Mouse (Mus musculus): ENCODE data around the gene Ccm2l.

Gene Ccm2l

DNA sequence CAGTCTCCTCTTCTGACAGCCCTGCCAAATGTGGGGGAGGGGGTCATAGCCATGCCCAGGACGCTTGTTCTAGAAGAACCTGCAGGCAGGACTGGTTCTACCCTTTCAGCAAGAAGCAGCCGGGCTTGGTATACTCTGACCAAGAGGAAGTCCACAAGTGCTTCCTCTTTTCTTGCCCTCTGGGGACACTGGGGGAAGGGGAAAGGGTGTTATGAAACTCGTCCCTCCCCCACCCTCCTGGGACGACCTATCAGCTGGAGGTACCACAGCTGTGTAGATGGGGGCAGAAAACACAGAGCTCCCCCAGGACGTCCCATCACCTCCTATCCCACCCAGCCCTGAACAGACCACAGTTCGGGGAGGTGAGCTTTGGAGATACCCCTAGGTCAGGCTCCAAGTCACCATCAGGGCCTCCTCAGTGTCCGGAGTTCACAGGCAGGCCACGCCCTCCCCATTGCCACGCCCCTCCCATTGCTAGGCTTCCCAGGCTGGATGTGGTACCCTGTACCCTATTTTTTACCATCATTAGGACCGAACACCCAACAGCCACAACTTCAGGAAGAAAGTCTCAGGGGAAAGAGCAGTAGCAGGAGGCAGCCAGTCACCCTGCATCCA, 24.9 kb downstream of the Ccm2l start:
- DNase-seq (ENCODE audit: low spot score): no peak

DNA sequence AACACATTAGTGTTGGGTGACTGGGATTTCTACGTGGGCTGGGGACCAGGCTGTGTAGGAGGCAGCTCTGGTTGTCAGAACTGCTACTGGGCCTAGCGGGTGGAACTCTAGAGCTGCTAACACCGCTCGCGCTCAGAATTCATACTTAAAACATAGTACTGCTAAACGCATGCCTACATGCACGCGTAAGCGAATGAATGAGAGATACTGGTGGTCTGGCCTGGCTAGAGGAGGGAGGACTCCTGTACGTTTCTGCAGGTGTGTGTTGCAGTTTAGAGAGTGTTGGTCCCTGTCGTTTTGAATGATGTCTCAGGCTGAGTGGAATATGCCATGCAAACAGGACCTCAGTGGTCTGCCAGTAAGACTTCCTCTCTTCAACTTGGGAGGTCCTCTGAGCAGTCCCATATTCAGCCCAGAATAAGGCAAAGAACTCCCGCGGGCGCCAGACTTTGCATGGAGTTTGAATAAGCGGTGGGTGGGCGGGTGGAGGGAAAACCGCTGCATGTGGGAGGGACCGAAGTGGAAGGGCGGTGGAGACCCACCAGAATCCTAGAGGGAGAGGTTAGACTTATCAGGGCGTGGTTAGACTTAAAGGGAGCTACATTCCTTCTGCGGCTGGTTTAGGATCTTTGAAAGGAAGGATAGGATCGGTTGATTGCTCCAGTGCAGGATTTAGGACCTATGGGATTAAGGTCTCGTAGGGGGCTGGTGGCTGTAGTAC, 41.5 kb downstream of the Ccm2l start:
- no peak for DNase-seq (ENCODE audit: low spot score)

DNA sequence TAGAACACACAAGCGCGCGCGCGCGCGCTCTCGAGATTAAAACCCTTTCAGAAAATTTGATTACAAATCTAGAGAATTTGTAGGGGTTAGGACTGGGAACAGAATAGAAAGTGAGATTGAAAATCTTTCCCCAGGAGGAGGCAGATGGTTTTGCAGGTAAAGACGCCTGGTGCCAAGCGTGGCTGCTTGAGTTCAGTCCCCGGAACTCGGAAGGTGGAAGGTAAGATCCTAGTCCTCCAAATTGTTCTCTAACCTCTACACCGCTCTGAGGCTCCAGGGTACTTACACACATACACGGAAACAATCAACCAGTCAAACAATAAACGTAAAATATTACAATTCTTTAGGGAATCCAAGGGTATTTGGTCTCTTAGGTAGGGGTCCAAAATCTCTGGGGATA, 42.0 kb downstream of the Ccm2l start:
- DNase-seq (ENCODE audit: low spot score): no peak

GRCm38 (mm10) chr2:153108313-153109264, 42.8 kb downstream of the Ccm2l start, which contains the start of gene Hck:
Hck (plus strand) TSS chr2:153108468.
- DNase-seq (ENCODE audit: low spot score): no peak

DNA sequence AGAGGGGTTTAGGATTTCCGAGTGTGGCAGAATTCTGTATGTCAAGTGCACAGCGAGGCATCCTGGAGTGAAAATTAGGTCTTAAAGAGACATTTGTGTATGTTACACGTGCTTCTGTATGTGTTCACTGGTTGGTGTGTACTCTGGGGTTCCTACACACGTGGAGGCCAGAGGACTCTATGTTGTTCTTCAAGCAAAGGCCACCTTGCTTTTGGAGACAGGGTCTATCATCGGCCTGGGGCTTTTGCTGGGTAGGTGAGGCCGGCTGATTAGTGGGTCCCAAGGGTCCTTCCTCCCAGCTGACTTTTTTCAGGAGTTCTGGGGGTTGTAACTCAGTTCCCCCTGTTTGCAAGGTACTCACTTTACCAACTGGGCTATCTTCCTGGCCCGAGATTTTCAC, 43.8 kb downstream of the Ccm2l start:
- no peak for DNase-seq (ENCODE audit: low spot score)

DNA sequence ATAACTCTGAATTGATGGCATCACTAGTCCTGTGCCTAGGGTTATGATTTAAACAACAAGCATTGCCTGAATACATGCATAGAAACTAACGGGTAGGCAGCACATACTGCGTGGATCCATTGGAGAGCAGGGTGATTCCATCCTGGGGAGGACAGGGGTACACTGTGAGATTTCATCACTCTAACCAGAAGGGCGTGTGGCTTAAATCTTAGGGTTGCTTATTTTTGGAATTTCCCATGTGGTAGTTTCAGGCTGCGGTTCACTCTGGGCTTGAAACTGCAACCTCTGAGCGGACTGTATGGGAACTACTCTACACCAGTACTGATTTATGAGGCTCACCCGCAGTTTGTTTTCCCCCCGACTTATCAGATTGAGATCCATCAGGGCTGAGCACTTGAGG, 45.5 kb downstream of the Ccm2l start:
- DNase-seq (ENCODE audit: low spot score): no peak

DNA sequence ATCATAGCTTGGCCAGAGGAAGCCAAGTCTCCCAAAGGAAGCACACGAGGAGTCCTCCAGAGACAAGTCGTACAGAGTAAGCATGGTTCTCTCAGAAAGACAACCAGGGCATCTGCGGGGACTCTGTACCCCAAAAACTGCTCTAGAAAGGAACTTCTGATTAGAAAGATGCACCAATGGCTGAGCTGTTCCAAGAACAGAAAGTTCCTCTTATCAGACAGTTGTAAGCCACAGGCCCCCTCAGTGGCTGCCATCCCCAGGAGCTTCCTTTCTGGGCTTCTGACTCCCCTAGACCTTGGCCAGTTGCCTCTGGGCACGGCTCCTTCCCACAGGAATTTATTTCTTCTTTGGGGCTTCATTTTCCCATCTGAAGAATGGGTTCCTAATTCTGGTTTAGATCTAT, 49.9 kb downstream of the Ccm2l start:
- no peak for DNase-seq (ENCODE audit: low spot score)

DNA sequence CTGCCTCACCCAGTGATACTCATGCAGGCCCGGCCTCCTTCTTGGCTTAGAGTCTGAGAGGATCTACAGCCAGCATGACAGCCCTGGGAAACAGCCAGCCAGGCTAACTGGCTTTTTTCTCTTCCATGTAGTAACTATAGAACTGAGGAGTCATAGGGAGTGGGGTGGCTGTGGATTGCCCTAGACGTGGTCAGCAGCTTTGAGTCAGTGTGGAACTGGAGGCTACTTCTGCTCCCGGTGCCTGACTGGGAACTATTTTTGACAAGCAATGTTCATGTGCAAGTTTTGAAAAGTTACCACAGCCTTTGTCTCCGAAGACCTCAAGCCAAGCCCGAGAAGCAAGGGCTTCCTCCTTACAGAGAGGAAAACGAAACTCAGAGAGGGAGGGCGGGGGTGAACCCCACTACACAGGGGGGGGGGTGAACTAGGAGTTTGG, 51.3 kb downstream of the Ccm2l start:
- peak; percentile 78 for DNase-seq (ENCODE audit: low spot score)

DNA sequence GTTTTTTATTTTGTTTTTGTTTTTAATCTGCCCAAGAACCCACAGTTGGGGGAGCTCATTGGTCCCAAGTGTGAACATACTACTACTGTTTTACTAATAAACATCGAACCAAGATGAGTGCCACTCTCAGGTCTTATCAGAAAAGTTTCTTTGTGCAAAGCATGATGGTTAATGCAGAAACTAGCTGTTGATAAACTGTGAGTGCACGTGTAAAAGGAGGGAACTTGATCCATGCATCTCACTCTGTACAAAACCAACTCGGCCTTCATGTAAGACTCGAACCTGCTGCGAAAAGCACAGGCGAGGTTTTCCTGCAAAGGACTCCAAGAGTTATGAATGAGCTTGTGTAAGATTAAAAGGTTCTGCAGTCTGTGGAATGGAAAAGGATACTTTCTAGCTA, 53.7 kb downstream of the Ccm2l start:
- no peak for DNase-seq (ENCODE audit: low spot score)

GRCm38 (mm10) chr2:153120126-153120525, 54.4 kb downstream of the Ccm2l start:
- no peak for DNase-seq (ENCODE audit: low spot score)

DNA sequence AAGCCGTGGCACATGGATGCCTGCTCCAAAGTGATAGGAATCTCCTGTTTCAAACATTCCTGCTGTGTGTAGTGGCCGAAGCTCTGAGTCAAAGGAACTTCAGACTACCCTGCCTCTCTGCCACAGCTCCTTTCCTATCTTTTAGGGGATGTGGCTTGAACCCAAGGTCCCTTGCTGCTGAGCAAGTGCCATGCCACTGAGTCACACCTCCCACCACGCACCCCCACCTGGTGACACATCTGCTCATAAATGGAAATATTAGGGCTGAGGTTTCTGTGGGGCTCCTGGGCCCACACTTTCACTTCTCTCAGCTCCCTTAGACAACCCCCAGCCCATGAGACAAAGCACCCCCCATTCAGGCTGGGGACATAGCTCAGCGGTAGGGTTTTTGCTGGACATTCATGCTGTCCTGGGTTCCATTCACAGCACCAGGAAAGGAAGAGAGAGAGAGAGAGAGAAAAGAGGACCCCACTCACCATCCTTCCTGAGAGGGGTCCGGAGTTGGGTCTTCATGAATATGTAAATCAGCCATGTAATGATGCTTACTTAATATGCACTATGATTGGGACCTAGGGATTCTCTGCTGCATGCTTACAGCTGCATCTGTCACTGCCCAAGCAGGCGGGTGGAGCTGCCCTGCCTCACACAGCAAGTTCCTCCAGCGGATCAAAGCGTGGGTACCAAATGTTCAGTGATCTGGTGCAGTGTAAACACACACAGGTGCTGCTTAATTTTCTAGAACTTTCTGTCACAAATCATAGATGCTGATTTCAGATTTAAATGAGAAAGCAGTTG, 56.3 kb downstream of the Ccm2l start:
- no peak for DNase-seq (ENCODE audit: low spot score)

GRCm38 (mm10) chr2:153122701-153123100, 56.9 kb downstream of the Ccm2l start:
- no peak for DNase-seq (ENCODE audit: low spot score)

GRCm38 (mm10) chr2:153125875-153126274, 60.1 kb downstream of the Ccm2l start:
- no peak for DNase-seq (ENCODE audit: low spot score)

DNA sequence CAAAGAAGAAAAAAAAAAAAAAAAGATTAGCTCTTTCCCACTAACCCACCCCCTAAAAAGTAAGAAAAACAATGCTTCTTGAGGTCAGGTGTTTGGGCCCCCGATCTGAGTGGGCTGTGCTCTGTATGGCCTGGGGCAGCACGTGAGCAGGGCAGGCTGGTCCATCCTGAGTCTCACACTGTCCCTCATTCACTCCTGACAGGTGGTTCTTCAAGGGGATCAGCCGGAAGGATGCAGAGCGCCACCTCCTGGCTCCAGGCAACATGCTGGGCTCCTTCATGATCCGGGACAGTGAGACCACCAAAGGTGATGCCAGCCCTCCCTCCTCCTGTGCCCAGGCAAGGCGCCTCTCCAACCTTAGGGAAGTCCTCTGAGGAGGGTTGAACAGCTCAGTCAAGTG, 65.3 kb downstream of the Ccm2l start:
- DNase-seq (ENCODE audit: low spot score): no peak
